Mouse (Mus musculus): ENCODE measurements around the gene C3. TPM values are rescaled to one million over a fixed set of nuclear protein-coding genes. Genes with fewer than 3 reads are reported as not detected.

The C3 gene
- polyA plus RNA-seq, 1 experiment from 2014 or later, result 1.2 TPM

GRCm38 (mm10) chr17:57207938-57208337 lies 20.0 kb downstream of the C3 start:
- WGBS, result 88% methylated on average over 3 of the region's 3 CpGs
- Histone ChIP-seq H3K4me3 (no peak overlapping the region), H3K27ac (replicated peaks) (no peak overlapping the region), H3K4me1 (replicated peaks) (no peaks in the 10 kb centered on the region), H3K36me3 (no peaks in the 10 kb centered on the region), H3K9ac (no peak overlapping the region), H3K9me3 (no peaks in the 10 kb centered on the region), H3K4me2 (no peak overlapping the region), H3K27me3 (no peaks in the 10 kb centered on the region)
- ATAC-seq (ENCODE audit: low FRiP score, low read depth), result no peak

- Histone ChIP-seq H3K4me1 (replicated peaks) (no peaks in the 10 kb centered on the region), H3K9ac (no peak overlapping the region), H3K27ac (replicated peaks) (no peak overlapping the region), H3K36me3 (no peaks in the 10 kb centered on the region), H3K9me3 (no peaks in the 10 kb centered on the region), H3K27me3 (no peaks in the 10 kb centered on the region), H3K4me2 (no peak overlapping the region), H3K4me3 (no peak overlapping the region)
- no peak for ATAC-seq (ENCODE audit: low FRiP score, low read depth)
- 87% methylated on average over 10 of the region's 10 CpGs for WGBS
Measured at GRCm38 (mm10) chr17:57201841-57202724, 25.9 kb downstream of the C3 start.

GRCm38 (mm10) chr17:57198252-57198651 lies 29.7 kb downstream of the C3 start:
- no peaks in the 10 kb centered on the region for H3K9me3 ChIP-seq
- no peak overlapping the region for H3K9ac ChIP-seq
- no peak overlapping the region for H3K4me3 ChIP-seq
- H3K27me3 ChIP-seq, result no peaks in the 10 kb centered on the region
- no peaks in the 10 kb centered on the region for H3K4me1 ChIP-seq (replicated peaks)
- WGBS, result 87% methylated on average over 3 of the region's 3 CpGs
- ATAC-seq (ENCODE audit: low FRiP score, low read depth), result no peak
- no peaks in the 10 kb centered on the region for H3K36me3 ChIP-seq
- no peak overlapping the region for H3K27ac ChIP-seq (replicated peaks)
- no peak overlapping the region for H3K4me2 ChIP-seq

- ATAC-seq (ENCODE audit: low FRiP score, low read depth), result no peak
- Histone ChIP-seq H3K4me2 (no peak overlapping the region), H3K9me3 (no peaks in the 10 kb centered on the region), H3K27ac (replicated peaks) (no peak overlapping the region), H3K9ac (no peak overlapping the region), H3K36me3 (no peaks in the 10 kb centered on the region), H3K27me3 (no peaks in the 10 kb centered on the region), H3K4me3 (no peak overlapping the region), H3K4me1 (replicated peaks) (no peaks in the 10 kb centered on the region)
- WGBS, result 89% methylated on average over 8 of the region's 8 CpGs
Measured at GRCm38 (mm10) chr17:57195326-57196010, 32.5 kb downstream of the C3 start.

- no peak for ATAC-seq (ENCODE audit: low FRiP score, low read depth)
- Histone ChIP-seq H3K36me3 (no peaks in the 10 kb centered on the region), H3K4me3 (no peak overlapping the region), H3K27ac (replicated peaks) (no peak overlapping the region), H3K9me3 (no peaks in the 10 kb centered on the region), H3K4me1 (replicated peaks) (no peaks in the 10 kb centered on the region), H3K4me2 (no peak overlapping the region), H3K27me3 (no peaks in the 10 kb centered on the region), H3K9ac (no peak overlapping the region)
- 80% methylated on average over 3 of the region's 3 CpGs for WGBS
Measured at GRCm38 (mm10) chr17:57194771-57195170, 33.2 kb downstream of the C3 start.

GRCm38 (mm10) chr17:57194041-57194507 lies 33.9 kb downstream of the C3 start, which contains the start of gene Tnfsf14:
TSS of gene Tnfsf14 (minus strand) at chr17:57194177.
- ATAC-seq (ENCODE audit: low FRiP score, low read depth), result no peak
- no peaks in the 10 kb centered on the region for H3K27me3 ChIP-seq
- no peaks in the 10 kb centered on the region for H3K36me3 ChIP-seq
- H3K9ac ChIP-seq, result no peak within 1 kb of the TSS
- H3K9me3 ChIP-seq, result no peaks in the 10 kb centered on the region
- H3K27ac ChIP-seq (replicated peaks), result no peak within 1 kb of the TSS
- WGBS, result 84% methylated on average over 11 of the region's 11 CpGs
- H3K4me1 ChIP-seq (replicated peaks), result no peaks in the 10 kb centered on the region
- no peak within 1 kb of the TSS for H3K4me2 ChIP-seq
- H3K4me3 ChIP-seq, result no peak within 1 kb of the TSS

GRCm38 (mm10) chr17:57188510-57189192 lies 39.3 kb downstream of the C3 start:
- Histone ChIP-seq H3K27ac (replicated peaks) (no peak overlapping the region), H3K4me1 (replicated peaks) (no peaks in the 10 kb centered on the region), H3K9me3 (no peaks in the 10 kb centered on the region), H3K4me2 (no peak overlapping the region), H3K36me3 (no peaks in the 10 kb centered on the region), H3K4me3 (no peak overlapping the region), H3K9ac (no peak overlapping the region), H3K27me3 (no peaks in the 10 kb centered on the region)
- 91% methylated on average over 12 of the region's 12 CpGs for WGBS
- ATAC-seq (ENCODE audit: low FRiP score, low read depth), result no peak

- no peak overlapping the region for H3K27ac ChIP-seq (replicated peaks)
- ATAC-seq (ENCODE audit: low FRiP score, low read depth), result no peak
- no peaks in the 10 kb centered on the region for H3K4me1 ChIP-seq (replicated peaks)
- no peak overlapping the region for H3K4me3 ChIP-seq
- no peaks in the 10 kb centered on the region for H3K36me3 ChIP-seq
- H3K9me3 ChIP-seq, result no peaks in the 10 kb centered on the region
- 79% methylated on average over 2 of the region's 2 CpGs for WGBS
- H3K4me2 ChIP-seq, result no peak overlapping the region
- H3K27me3 ChIP-seq, result no peaks in the 10 kb centered on the region
- H3K9ac ChIP-seq, result no peak overlapping the region
Measured at GRCm38 (mm10) chr17:57185641-57186040, 42.3 kb downstream of the C3 start.

- Histone ChIP-seq H3K4me3 (no peak overlapping the region), H3K9ac (no peak overlapping the region), H3K4me1 (replicated peaks) (no peaks in the 10 kb centered on the region), H3K36me3 (no peaks in the 10 kb centered on the region), H3K4me2 (no peak overlapping the region), H3K27me3 (no peaks in the 10 kb centered on the region), H3K9me3 (no peaks in the 10 kb centered on the region), H3K27ac (replicated peaks) (no peak overlapping the region)
- WGBS, result 77% methylated on average over 3 of the region's 3 CpGs
- no peak for ATAC-seq (ENCODE audit: low FRiP score, low read depth)
Measured at GRCm38 (mm10) chr17:57182871-57183270, 45.1 kb downstream of the C3 start.

GRCm38 (mm10) chr17:57180363-57180762 lies 47.6 kb downstream of the C3 start:
- no peaks in the 10 kb centered on the region for H3K4me1 ChIP-seq (replicated peaks)
- no peak overlapping the region for H3K4me2 ChIP-seq
- H3K27ac ChIP-seq (replicated peaks), result no peak overlapping the region
- no peaks in the 10 kb centered on the region for H3K9me3 ChIP-seq
- no peaks in the 10 kb centered on the region for H3K36me3 ChIP-seq
- no peaks in the 10 kb centered on the region for H3K27me3 ChIP-seq
- H3K9ac ChIP-seq, result no peak overlapping the region
- no peak for ATAC-seq (ENCODE audit: low FRiP score, low read depth)
- no peak overlapping the region for H3K4me3 ChIP-seq
- 33% methylated on average over 8 of the region's 8 CpGs for WGBS

- Histone ChIP-seq H3K4me1 (replicated peaks) (no peaks in the 10 kb centered on the region), H3K27me3 (no peaks in the 10 kb centered on the region), H3K9me3 (no peaks in the 10 kb centered on the region), H3K9ac (no peak overlapping the region), H3K27ac (replicated peaks) (no peak overlapping the region), H3K36me3 (no peaks in the 10 kb centered on the region), H3K4me2 (no peak overlapping the region), H3K4me3 (no peak overlapping the region)
- 74% methylated on average over 4 of the region's 4 CpGs for WGBS
- no peak for ATAC-seq (ENCODE audit: low FRiP score, low read depth)
Measured at GRCm38 (mm10) chr17:57173351-57173750, 54.6 kb downstream of the C3 start.

GRCm38 (mm10) chr17:57172378-57172777 lies 55.6 kb downstream of the C3 start:
- no peaks in the 10 kb centered on the region for H3K4me1 ChIP-seq (replicated peaks)
- no peaks in the 10 kb centered on the region for H3K36me3 ChIP-seq
- H3K4me3 ChIP-seq, result no peak overlapping the region
- no peaks in the 10 kb centered on the region for H3K27me3 ChIP-seq
- H3K4me2 ChIP-seq, result no peak overlapping the region
- no peak overlapping the region for H3K27ac ChIP-seq (replicated peaks)
- no peak overlapping the region for H3K9ac ChIP-seq
- 79% methylated on average over 5 of the region's 5 CpGs for WGBS
- ATAC-seq (ENCODE audit: low FRiP score, low read depth), result no peak
- H3K9me3 ChIP-seq, result no peaks in the 10 kb centered on the region
